Mouse (Mus musculus) small intestine, adult 2 months (tissue): ENCODE data around the gene Gm3435.

Experiments used
- CTCF ChIP-seq: fragments of 200-500 bp; IDR thresholded peaks from 2 replicates; pipeline ENCODE4 v1.5.1; 2012; ENCODE audit warnings: low read depth, mild to moderate bottlenecking, control low read depth, inconsistent platforms, low read length, moderate library complexity, mixed read lengths; ENCODE audit not compliant: insufficient replicate concordance, insufficient read length; ENCODE audit errors: extremely low read depth
- POLR2A ChIP-seq: fragments of 200-500 bp; IDR thresholded peaks from 2 replicates; pipeline ENCODE4 v1.6.1; 2012; ENCODE audit warnings: low read depth, mild to moderate bottlenecking, control low read depth, inconsistent platforms, low read length, moderate library complexity

GRCm38 (mm10) chr17:15055925-15056324 is 45.9 kb downstream of the Gm3435 start:
- no peak for TF ChIP-seq CTCF
- TF ChIP-seq POLR2A = no peak
